Mouse (Mus musculus): ENCODE measurements around the gene Thrb. TPM values are rescaled to one million over a fixed set of nuclear protein-coding genes. Genes with fewer than 3 reads are reported as not detected.

The Thrb gene
- total and polyA plus RNA-seq, 3 experiments, result not detected

DNA sequence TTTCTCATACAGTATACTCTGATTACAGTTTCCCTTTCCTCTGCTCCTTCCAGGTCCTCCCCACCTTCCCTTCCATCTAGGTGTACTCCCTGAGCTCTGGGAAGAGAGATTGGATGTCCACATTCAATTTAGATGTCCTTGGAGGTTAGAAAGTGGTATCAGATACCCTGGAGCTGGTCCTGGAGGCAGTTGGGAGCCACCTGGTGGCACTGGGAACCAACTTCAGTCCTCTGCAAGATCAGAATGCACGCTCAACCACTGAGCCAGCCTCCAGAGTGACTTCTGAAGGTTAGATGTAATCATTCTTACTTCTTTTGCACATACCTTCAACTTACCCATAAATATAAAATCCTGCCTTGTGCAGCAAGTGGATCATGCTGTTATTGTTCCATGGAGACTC is 244.5 kb downstream of the Thrb start:
- TF ChIP-seq CTCF (IDR thresholded peaks at IDR 0.05 in 2 of 3, conservative IDR thresholded peaks at IDR 0.05 in 1 of 3; ENCODE audit: control insufficient read depth in 1 of 3, insufficient read depth in 1 of 3, low read depth in 2 of 3, low read length in 3 of 3, poor library complexity in 1 of 3, severe bottlenecking in 1 of 3) (no peak), CHD1 (IDR thresholded peaks at IDR 0.05; ENCODE audit: low read depth, low read length) (no peak), POLR2AphosphoS2 (IDR thresholded peaks at IDR 0.05; ENCODE audit: low read length) (no peak), ZKSCAN1 (IDR thresholded peaks at IDR 0.05; ENCODE audit: low read depth, low read length) (no peak), MAX (IDR thresholded peaks at IDR 0.05; ENCODE audit: low read length) (no peak)
- no peak for DNase-seq (ENCODE audit: low read depth, low spot score)

GRCm38 (mm10) chr14:17905627-17906026 is 245.6 kb downstream of the Thrb start:
- Histone ChIP-seq H3K36me3 (ENCODE audit: control insufficient read depth in 1 of 2, insufficient read depth in 2 of 2, low read length in 2 of 2) (no peaks in the 10 kb centered on the region), H3K9me3 (replicated peaks; ENCODE audit: insufficient read depth, low read length) (no peaks in the 10 kb centered on the region), H3K4me1 (ENCODE audit: control insufficient read depth in 1 of 2, insufficient read depth in 2 of 2, low read length in 2 of 2) (no peaks in the 10 kb centered on the region), H3K4me3 (ENCODE audit: control insufficient read depth in 1 of 2, insufficient read depth in 1 of 2, low read depth in 2 of 2, low read length in 2 of 2) (no peak overlapping the region), H3K9ac (ENCODE audit: control insufficient read depth, low read depth, low read length, poor library complexity, severe bottlenecking) (no peak overlapping the region), H3K27ac (ENCODE audit: control insufficient read depth, low read depth, low read length) (no peak overlapping the region), H3K79me2 (ENCODE audit: control insufficient read depth, insufficient read depth, low read length, poor library complexity) (no peaks in the 10 kb centered on the region), H3K27me3 (ENCODE audit: control insufficient read depth in 1 of 2, insufficient read depth in 2 of 2, low read length in 2 of 2) (no peaks in the 10 kb centered on the region)
- no peak for DNase-seq (ENCODE audit: low read depth, low spot score)
- TF ChIP-seq RCOR1 (IDR thresholded peaks at IDR 0.05; ENCODE audit: low read depth, low read length) (no peak), E2F4 (IDR thresholded peaks at IDR 0.05; ENCODE audit: borderline replicate concordance, low read depth, low read length) (no peak)

More for the DNA sequence above, 244.5 kb downstream of the Thrb start:
- H3K9ac ChIP-seq (ENCODE audit: control insufficient read depth, low read depth, low read length, poor library complexity, severe bottlenecking), result no peak overlapping the region
- no peaks in the 10 kb centered on the region for H3K9me3 ChIP-seq (replicated peaks; ENCODE audit: insufficient read depth, low read length)
- no peaks in the 10 kb centered on the region for H3K79me2 ChIP-seq (ENCODE audit: control insufficient read depth, insufficient read depth, low read length, poor library complexity)
- no peaks in the 10 kb centered on the region for H3K36me3 ChIP-seq (ENCODE audit: control insufficient read depth in 1 of 2, insufficient read depth in 2 of 2, low read length in 2 of 2)
- no peak overlapping the region for H3K4me3 ChIP-seq (ENCODE audit: control insufficient read depth in 1 of 2, insufficient read depth in 1 of 2, low read depth in 2 of 2, low read length in 2 of 2)
- H3K4me1 ChIP-seq (ENCODE audit: control insufficient read depth in 1 of 2, insufficient read depth in 2 of 2, low read length in 2 of 2), result no peaks in the 10 kb centered on the region
- no peak overlapping the region for H3K27ac ChIP-seq (ENCODE audit: control insufficient read depth, low read depth, low read length)
- no peaks in the 10 kb centered on the region for H3K27me3 ChIP-seq (ENCODE audit: control insufficient read depth in 1 of 2, insufficient read depth in 2 of 2, low read length in 2 of 2)

DNA sequence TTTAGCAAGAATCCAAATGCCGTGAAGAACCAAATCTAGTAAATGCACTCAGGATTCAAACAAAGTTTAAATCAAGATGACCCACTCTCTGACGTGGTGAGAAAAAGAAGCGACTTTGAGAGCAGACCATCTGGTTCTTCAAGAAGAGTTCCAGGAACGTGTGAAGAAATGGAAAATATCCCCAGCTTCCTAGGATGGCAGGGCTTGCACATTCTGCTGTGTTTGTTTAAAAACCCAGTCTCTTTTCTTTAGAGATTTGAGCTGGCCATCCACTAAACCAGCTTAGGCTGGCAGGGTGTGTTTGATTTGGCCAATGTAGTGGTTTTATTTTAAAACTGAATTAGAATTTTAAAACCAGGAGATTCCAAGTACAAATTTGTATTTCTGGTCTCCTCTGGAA is 246.9 kb downstream of the Thrb start:
- Histone ChIP-seq H3K9me3 (replicated peaks; ENCODE audit: insufficient read depth, low read length) (no peaks in the 10 kb centered on the region), H3K27ac (ENCODE audit: control insufficient read depth, low read depth, low read length) (no peak overlapping the region), H3K4me1 (ENCODE audit: control insufficient read depth in 1 of 2, insufficient read depth in 2 of 2, low read length in 2 of 2) (no peaks in the 10 kb centered on the region), H3K36me3 (ENCODE audit: control insufficient read depth in 1 of 2, insufficient read depth in 2 of 2, low read length in 2 of 2) (no peaks in the 10 kb centered on the region), H3K79me2 (ENCODE audit: control insufficient read depth, insufficient read depth, low read length, poor library complexity) (no peaks in the 10 kb centered on the region), H3K27me3 (ENCODE audit: control insufficient read depth in 1 of 2, insufficient read depth in 2 of 2, low read length in 2 of 2) (no peaks in the 10 kb centered on the region), H3K9ac (ENCODE audit: control insufficient read depth, low read depth, low read length, poor library complexity, severe bottlenecking) (no peak overlapping the region), H3K4me3 (ENCODE audit: control insufficient read depth in 1 of 2, insufficient read depth in 1 of 2, low read depth in 2 of 2, low read length in 2 of 2) (no peak overlapping the region)
- DNase-seq (ENCODE audit: low read depth, low spot score), result no peak
- TF ChIP-seq HCFC1 (IDR thresholded peaks at IDR 0.05; ENCODE audit: low read depth, low read length), result no peak
- TF ChIP-seq POLR2AphosphoS2 (IDR thresholded peaks at IDR 0.05; ENCODE audit: low read length), result no peak

DNA sequence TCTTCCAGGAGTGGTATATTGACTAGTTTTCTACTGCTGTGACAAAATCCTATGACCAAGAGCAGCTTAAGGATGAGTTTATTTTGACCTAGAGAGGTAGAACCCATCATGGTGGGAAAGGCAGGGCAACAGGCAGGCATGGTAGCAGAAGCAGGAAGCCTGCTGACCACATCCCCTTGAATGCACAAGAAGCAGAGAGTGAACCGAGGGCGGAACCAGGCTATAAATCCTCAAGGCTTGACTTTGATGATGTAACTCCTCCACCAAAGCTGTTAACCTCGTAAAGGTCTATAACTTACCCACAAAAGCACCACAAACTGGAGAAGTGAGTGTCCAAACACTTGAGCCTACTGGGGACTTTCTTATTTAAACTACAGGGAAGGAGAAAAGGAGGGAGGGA is 251.1 kb downstream of the Thrb start:
- Histone ChIP-seq H3K27ac (ENCODE audit: control insufficient read depth, low read depth, low read length) (no peak overlapping the region), H3K9me3 (replicated peaks; ENCODE audit: insufficient read depth, low read length) (no peaks in the 10 kb centered on the region), H3K4me3 (ENCODE audit: control insufficient read depth in 1 of 2, insufficient read depth in 1 of 2, low read depth in 2 of 2, low read length in 2 of 2) (no peak overlapping the region), H3K79me2 (ENCODE audit: control insufficient read depth, insufficient read depth, low read length, poor library complexity) (no peaks in the 10 kb centered on the region), H3K4me1 (ENCODE audit: control insufficient read depth in 1 of 2, insufficient read depth in 2 of 2, low read length in 2 of 2) (no peaks in the 10 kb centered on the region), H3K9ac (ENCODE audit: control insufficient read depth, low read depth, low read length, poor library complexity, severe bottlenecking) (no peak overlapping the region), H3K27me3 (ENCODE audit: control insufficient read depth in 1 of 2, insufficient read depth in 2 of 2, low read length in 2 of 2) (no peaks in the 10 kb centered on the region), H3K36me3 (ENCODE audit: control insufficient read depth in 1 of 2, insufficient read depth in 2 of 2, low read length in 2 of 2) (no peaks in the 10 kb centered on the region)
- DNase-seq (ENCODE audit: low read depth, low spot score), result no peak
- TF ChIP-seq EP300 (IDR thresholded peaks at IDR 0.05; ENCODE audit: low read depth in 1 of 2, low read length in 2 of 2) (no peak), HCFC1 (IDR thresholded peaks at IDR 0.05; ENCODE audit: low read depth, low read length) (no peak), ZNF384 (IDR thresholded peaks at IDR 0.05; ENCODE audit: low read depth, low read length) (no peak), GATA1 (IDR thresholded peaks at IDR 0.05; ENCODE audit: low read depth, low read length) (no peak), KAT2A (conservative IDR thresholded peaks at IDR 0.05; ENCODE audit: low read depth, low read length) (no peak), POLR2A (IDR thresholded peaks at IDR 0.05; ENCODE audit: control insufficient read depth in 1 of 2, insufficient read depth in 1 of 2, low read depth in 1 of 2, low read length in 2 of 2, poor library complexity in 1 of 2) (no peak), MEF2A (IDR thresholded peaks at IDR 0.05; ENCODE audit: extremely low read depth, insufficient replicate concordance, low read depth, low read length, poor library complexity, severe bottlenecking) (no peak), SIN3A (IDR thresholded peaks at IDR 0.05; ENCODE audit: low read length) (no peak), USF2 (IDR thresholded peaks at IDR 0.05; ENCODE audit: borderline replicate concordance in 1 of 2, insufficient read depth in 1 of 2, low read depth in 1 of 2, low read length in 2 of 2) (no peak), RCOR1 (IDR thresholded peaks at IDR 0.05; ENCODE audit: low read depth, low read length) (no peak), BHLHE40 (IDR thresholded peaks at IDR 0.05; ENCODE audit: borderline replicate concordance, low read depth, low read length) (no peak), ZC3H11A (IDR thresholded peaks at IDR 0.05; ENCODE audit: low read depth, low read length) (no peak), ZKSCAN1 (IDR thresholded peaks at IDR 0.05; ENCODE audit: low read depth, low read length) (no peak), POLR2AphosphoS5 (IDR thresholded peaks at IDR 0.05; ENCODE audit: borderline replicate concordance, low read depth, low read length) (no peak)
